Mouse (Mus musculus) bone marrow, adult 2 months (tissue): ENCODE measurements around the gene Carm1. TPM values are rescaled to one million over a fixed set of nuclear protein-coding genes. Genes with fewer than 3 reads are reported as not detected.

Experiments
- H3K27ac ChIP-seq: fragments of 200-500 bp; 2 replicates; pipeline ENCODE4 v1.5.1; 2012; ENCODE audit warnings: low read depth, mild to moderate bottlenecking, control low read depth, inconsistent platforms, low read length; ENCODE audit not compliant: control insufficient read depth, poor library complexity, insufficient read depth
- H3K4me1 ChIP-seq: fragments of 200-500 bp; 2 replicates; pipeline ENCODE4 v1.6.1; 2011; ENCODE audit warnings: low read length; ENCODE audit not compliant: control insufficient read depth, insufficient read depth
- H3K4me3 ChIP-seq: fragments of 200-500 bp; replicated peaks from 2 replicates; pipeline ENCODE3; 2011; ENCODE audit warnings: mild to moderate bottlenecking, low read depth, low read length, control low read depth; ENCODE audit not compliant: control insufficient read depth
- CTCF ChIP-seq: fragments of 200-500 bp; IDR thresholded peaks from 2 replicates; pipeline ENCODE4 v1.5.1; 2011; ENCODE audit warnings: low read length, control low read depth; ENCODE audit not compliant: control insufficient read depth, insufficient read depth
- POLR2A ChIP-seq: fragments of 200-500 bp; IDR thresholded peaks from 2 replicates; pipeline ENCODE4 v1.6.1; 2011; ENCODE audit warnings: low read depth, mild to moderate bottlenecking, control low read depth, low read length, borderline replicate concordance; ENCODE audit not compliant: control insufficient read depth
- WGBS: fragments of 180-500 bp; shearing (Covaris S2); methylation state at CpG from one replicate; pipeline ENCODE4 v1.1.7; 2018; 5-methylcytosine and 5-hydroxymethylcytosine counted together
- polyA plus RNA-seq: library from polyadenylated mRNA; stranded (reverse); fragments of >200 nt; gene quantifications from 2 replicates; pipeline ENCODE4 v1.2.4, GENCODE M21; 2011; ENCODE audit warnings: low replicate concordance; ENCODE audit not compliant: missing spikeins, insufficient read depth, insufficient read length

Carm1 gene
- 29.7 and 37.6 TPM in 2 replicates for polyA plus RNA-seq

- TF ChIP-seq POLR2A = no peak
- no peak for TF ChIP-seq CTCF
- H3K4me3 ChIP-seq = peak within 1 kb of the TSS; percentile 96
Observed at GRCm38 (mm10) chr9:21546789-21547074, at the start of gene Carm1. Gene Carm1, plus strand, starts transcription at chr9:21546894.

GRCm38 (mm10) chr9:21497050-21497542, 49.6 kb upstream of the Carm1 start:
- TF ChIP-seq POLR2A = no peak
- no peak for TF ChIP-seq CTCF
- H3K27ac ChIP-seq = no peak overlapping the region
- no peak overlapping the region for H3K4me3 ChIP-seq
- no peaks in the 10 kb centered on the region for H3K4me1 ChIP-seq
- 97% methylated on average over 16 of the region's 16 CpGs for WGBS

More at GRCm38 (mm10) chr9:21546789-21547074, at the start of gene Carm1:
- WGBS = 24% methylated on average over 52 of the region's 52 CpGs
- no peaks in the 10 kb centered on the region for H3K4me1 ChIP-seq
- H3K27ac ChIP-seq = peak within 1 kb of the TSS; percentile 84

DNA sequence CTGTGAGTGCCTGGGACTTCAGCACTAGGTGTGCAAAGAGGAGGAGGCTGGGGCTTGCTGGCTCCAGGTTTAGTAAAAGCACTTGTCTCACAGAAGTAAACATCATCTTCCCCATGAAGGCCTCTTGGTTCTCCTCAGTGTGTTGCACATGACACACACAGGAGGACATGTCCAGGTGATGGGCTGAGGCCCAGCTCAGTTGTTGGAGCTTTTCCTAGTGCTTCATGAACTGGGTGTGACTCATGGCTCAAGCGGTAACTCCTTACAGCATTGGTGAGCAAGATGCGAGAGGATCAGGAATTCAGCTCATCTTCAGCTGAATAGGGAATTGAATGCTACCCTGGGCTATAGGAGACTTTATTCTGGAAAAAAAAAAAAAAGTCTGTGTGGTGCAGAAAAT, 49.0 kb upstream of the Carm1 start:
- Histone ChIP-seq H3K4me3 (no peak overlapping the region), H3K4me1 (no peaks in the 10 kb centered on the region), H3K27ac (no peak overlapping the region)
- no peak for TF ChIP-seq POLR2A
- no peak for TF ChIP-seq CTCF
- 93% methylated on average over 2 of the region's 2 CpGs for WGBS

DNA sequence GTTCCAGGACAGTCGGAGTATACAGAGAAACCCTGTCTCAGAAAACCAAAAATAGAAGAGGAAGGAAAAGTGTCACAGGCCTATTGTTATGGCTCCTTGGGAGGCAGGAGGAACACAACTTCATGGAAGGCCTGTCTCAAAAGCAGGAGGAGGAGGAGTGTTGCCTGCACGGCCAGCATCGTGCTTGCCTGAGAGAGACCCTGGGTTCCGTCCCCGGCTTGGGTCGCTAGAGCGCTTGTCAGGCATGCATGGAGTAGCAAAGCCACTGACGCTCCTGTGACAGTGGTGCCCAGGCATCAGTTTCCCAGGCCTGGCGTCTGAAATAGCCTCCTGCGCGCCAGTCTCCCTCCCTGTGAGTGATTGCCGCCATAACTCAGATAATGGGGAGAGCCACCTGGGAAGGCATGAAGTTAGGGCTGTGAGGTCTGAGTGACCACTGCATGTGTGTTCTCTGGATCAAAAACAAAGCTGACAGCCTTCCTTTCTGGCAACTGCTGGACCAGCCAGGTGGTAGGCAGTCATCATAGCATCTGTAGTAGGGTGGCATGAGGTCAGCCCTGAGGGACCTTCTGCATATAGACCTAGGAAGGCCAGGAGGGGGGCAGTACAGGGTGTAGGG, 48.3 kb upstream of the Carm1 start:
- Histone ChIP-seq H3K27ac (no peak overlapping the region), H3K4me1 (no peaks in the 10 kb centered on the region), H3K4me3 (no peak overlapping the region)
- no peak for TF ChIP-seq POLR2A
- TF ChIP-seq CTCF = no peak
- WGBS = 94% methylated on average over 12 of the region's 12 CpGs

GRCm38 (mm10) chr9:21503352-21503751, 43.3 kb upstream of the Carm1 start:
- Histone ChIP-seq H3K27ac (no peak overlapping the region), H3K4me1 (no peaks in the 10 kb centered on the region), H3K4me3 (no peak overlapping the region)
- WGBS = 92% methylated on average over 8 of the region's 8 CpGs
- TF ChIP-seq CTCF (no peak), POLR2A (no peak)

GRCm38 (mm10) chr9:21505767-21506166, 40.9 kb upstream of the Carm1 start:
- TF ChIP-seq CTCF (no peak), POLR2A (no peak)
- Histone ChIP-seq H3K27ac (no peak overlapping the region), H3K4me1 (peaks cover 4% of the 10 kb centered on the region; the same call in 1 of the 2 replicates), H3K4me3 (no peak overlapping the region)

DNA sequence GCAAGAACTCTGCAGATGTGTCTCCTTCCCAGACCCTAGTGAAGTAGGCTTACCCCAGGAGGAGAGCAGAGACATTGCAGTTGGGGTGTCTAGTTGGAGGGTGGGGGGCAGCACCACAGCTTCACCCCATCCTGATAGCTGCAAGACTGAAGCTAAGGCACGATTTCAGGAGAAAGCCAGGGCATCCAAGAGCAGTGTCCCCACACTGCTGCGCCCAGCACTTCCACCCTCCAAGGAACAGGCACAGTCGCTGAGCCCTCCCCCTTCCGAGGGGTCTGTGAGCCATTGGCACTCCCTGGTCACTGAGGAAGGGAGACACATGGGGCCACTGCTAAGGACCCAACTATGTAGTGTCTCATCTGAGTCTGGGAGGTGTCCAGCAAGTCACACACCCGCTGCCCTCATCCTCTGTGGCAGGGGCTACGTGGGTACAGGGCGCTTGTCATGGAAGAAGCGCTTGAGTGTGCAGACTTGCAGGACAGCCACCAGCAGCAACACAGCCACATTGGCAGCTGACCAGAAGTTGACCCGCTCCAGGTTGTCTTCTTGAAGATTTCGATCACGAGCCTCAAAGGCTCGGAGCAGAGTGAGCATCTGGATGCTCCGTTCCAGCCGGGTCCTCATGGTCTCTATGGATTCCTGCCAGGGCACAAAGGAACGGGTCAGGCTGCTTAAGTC, 38.8 kb upstream of the Carm1 start:
- no peak for TF ChIP-seq POLR2A
- no peak for TF ChIP-seq CTCF
- Histone ChIP-seq H3K27ac (no peak overlapping the region), H3K4me3 (no peak overlapping the region), H3K4me1 (peaks cover 4% of the 10 kb centered on the region)
- WGBS = 90% methylated on average over 15 of the region's 15 CpGs

DNA sequence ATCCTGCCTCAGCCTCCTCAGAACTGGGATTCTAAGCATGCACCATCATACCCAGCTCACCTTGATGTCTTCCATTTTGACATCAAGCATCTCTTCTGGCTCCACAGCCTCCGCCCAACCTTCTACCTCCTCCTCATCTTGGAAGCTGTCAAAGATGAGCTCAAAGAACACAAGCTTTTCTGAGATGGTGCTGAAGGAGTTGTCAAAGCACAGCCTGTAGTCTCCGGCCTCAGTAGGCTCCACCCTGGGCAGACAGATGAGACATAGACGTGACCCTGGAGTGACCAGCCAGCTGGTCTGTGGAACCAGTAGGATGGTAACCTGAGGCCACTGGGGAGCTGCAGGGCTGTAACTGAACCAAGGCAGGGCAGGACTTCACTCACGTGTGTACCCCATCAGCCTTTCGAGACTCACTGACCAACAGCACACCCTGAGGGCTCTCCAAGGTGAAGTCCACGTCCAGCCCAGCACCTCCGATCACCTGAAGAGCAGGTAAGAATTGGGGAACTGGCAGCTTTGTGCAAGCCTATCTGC, 37.8 kb upstream of the Carm1 start:
- Histone ChIP-seq H3K4me3 (peak overlapping the region; percentile 9), H3K27ac (no peak overlapping the region), H3K4me1 (peaks cover 4% of the 10 kb centered on the region)
- 72% methylated on average over 7 of the region's 7 CpGs for WGBS
- no peak for TF ChIP-seq CTCF
- no peak for TF ChIP-seq POLR2A
